Mouse (Mus musculus) MEL (cell line): ENCODE measurements at regions not wholly inside any gene's neighbourhood (a gene's known extent, or its start where the extent isn't known, plus 50 kb on each side); places are given as distances from the start of the nearest gene placed in this dataset.

Experiments used
- DNase-seq: peaks from one replicate; pipeline ENCODE4 v3.0.0; 2011; ENCODE audit warnings: low read depth, low spot score
- H3K27ac ChIP-seq: 2 replicates; pipeline ENCODE4 v1.5.1; 2012; ENCODE audit warnings: low read depth, mild to moderate bottlenecking, control low read depth, low read length, moderate library complexity; ENCODE audit not compliant: control insufficient read depth
- H3K27me3 ChIP-seq, 2 experiments: fragments of 150-350 bp in 1 of 2; sonication (generic) in 1 of 2; 2 replicates each; pipeline ENCODE4 v1.6.1; 2012; ENCODE audit warnings: low read length in 2 of 2, mild to moderate bottlenecking in 2 of 2, improper control_type of control experiment in 1 of 2, moderate library complexity in 1 of 2; ENCODE audit not compliant: insufficient read depth in 2 of 2, control insufficient read depth in 1 of 2
- H3K36me3 ChIP-seq, 2 experiments: 2 replicates each; pipeline ENCODE4 v1.6.1; 2012 to 2014; ENCODE audit warnings: low read length in 2 of 2, improper control_type of control experiment in 1 of 2, inconsistent platforms in 1 of 2, mild to moderate bottlenecking in 1 of 2; ENCODE audit not compliant: insufficient read depth in 2 of 2, control insufficient read depth in 1 of 2
- H3K4me1 ChIP-seq, 2 experiments: fragments of 150-350 bp in 1 of 2; sonication (generic) in 1 of 2; 2 replicates each; pipeline ENCODE4 v1.6.1; 2012; ENCODE audit warnings: low read length in 2 of 2, improper control_type of control experiment in 1 of 2, mild to moderate bottlenecking in 1 of 2; ENCODE audit not compliant: insufficient read depth in 2 of 2, control insufficient read depth in 1 of 2
- H3K4me3 ChIP-seq, 2 experiments: fragments of 150-350 bp in 1 of 2; sonication (generic) in 1 of 2; 2 replicates each; pipeline ENCODE4 v1.5.1; 2012; ENCODE audit warnings: low read depth in 2 of 2, low read length in 2 of 2, mild to moderate bottlenecking in 2 of 2, moderate library complexity in 2 of 2, control low read depth in 1 of 2, improper control_type of control experiment in 1 of 2; ENCODE audit not compliant: control insufficient read depth in 1 of 2, insufficient read depth in 1 of 2
- H3K79me2 ChIP-seq: 2 replicates; pipeline ENCODE4 v1.6.1; 2012; ENCODE audit warnings: mild to moderate bottlenecking, low read length, moderate library complexity; ENCODE audit not compliant: control insufficient read depth, poor library complexity, insufficient read depth
- H3K9ac ChIP-seq: 2 replicates; pipeline ENCODE4 v1.6.1; 2012; ENCODE audit warnings: low read depth, mild to moderate bottlenecking, control low read depth, low read length, moderate library complexity; ENCODE audit not compliant: control insufficient read depth, poor library complexity, severe bottlenecking
- H3K9me3 ChIP-seq: fragments of 150-350 bp; sonication (generic); replicated peaks from 2 replicates; pipeline ENCODE4 v1.6.1; 2012; ENCODE audit warnings: mild to moderate bottlenecking, low read length, improper control_type of control experiment, moderate library complexity; ENCODE audit not compliant: insufficient read depth
- BHLHE40 ChIP-seq: IDR thresholded peaks from 2 replicates; pipeline ENCODE4 v1.6.1; 2012; ENCODE audit warnings: low read depth, mild to moderate bottlenecking, inconsistent platforms, low read length, improper control_type of control experiment, borderline replicate concordance
- CHD1 ChIP-seq: IDR thresholded peaks from 2 replicates; pipeline ENCODE4 v1.6.1; 2012; ENCODE audit warnings: low read depth, mild to moderate bottlenecking, inconsistent platforms, low read length, improper control_type of control experiment
- CHD2 ChIP-seq: IDR thresholded peaks from 2 replicates; pipeline ENCODE4 v1.6.1; 2011; ENCODE audit warnings: low read length, improper control_type of control experiment
- CTCF ChIP-seq, 3 experiments: IDR thresholded peaks in 2 of 3; conservative IDR thresholded peaks in 1 of 3; 2 replicates each; pipeline ENCODE4 v1.5.1; 2011 to 2012; ENCODE audit warnings: low read length in 3 of 3, low read depth in 2 of 3, mild to moderate bottlenecking in 2 of 3, improper control_type of control experiment in 1 of 3, inconsistent platforms in 1 of 3, mixed read lengths in 1 of 3, moderate library complexity in 1 of 3; ENCODE audit not compliant: control insufficient read depth in 1 of 3, insufficient read depth in 1 of 3, poor library complexity in 1 of 3, severe bottlenecking in 1 of 3
- ELF1 ChIP-seq: IDR thresholded peaks from 2 replicates; pipeline ENCODE4 v1.6.1; 2014; ENCODE audit warnings: low read depth, mild to moderate bottlenecking, inconsistent platforms, low read length, improper control_type of control experiment, moderate library complexity
- EP300 ChIP-seq, 2 experiments: IDR thresholded peaks; 2 replicates each; pipeline ENCODE4 v1.6.1; 2011; ENCODE audit warnings: improper control_type of control experiment in 2 of 2, low read length in 2 of 2, low read depth in 1 of 2, mild to moderate bottlenecking in 1 of 2
- GATA1 ChIP-seq: IDR thresholded peaks from 2 replicates; pipeline ENCODE4 v1.6.1; 2011; ENCODE audit warnings: low read depth, low read length, improper control_type of control experiment
- HCFC1 ChIP-seq: IDR thresholded peaks from 2 replicates; pipeline ENCODE4 v1.6.1; 2012; ENCODE audit warnings: low read depth, mild to moderate bottlenecking, inconsistent platforms, low read length, improper control_type of control experiment, moderate library complexity
- JUND ChIP-seq: IDR thresholded peaks from 2 replicates; pipeline ENCODE4 v1.6.1; 2011; ENCODE audit warnings: low read depth, mild to moderate bottlenecking, improper control_type of control experiment, low read length
- KAT2A ChIP-seq: conservative IDR thresholded peaks from 2 replicates; pipeline ENCODE4 v1.6.1; 2012; ENCODE audit warnings: low read depth, low read length, improper control_type of control experiment, inconsistent platforms
- MYC ChIP-seq: IDR thresholded peaks from 2 replicates; pipeline ENCODE4 v1.6.1; 2011; ENCODE audit warnings: low read depth, mild to moderate bottlenecking, low read length, improper control_type of control experiment, moderate library complexity
- NELFE ChIP-seq: IDR thresholded peaks from 2 replicates; pipeline ENCODE4 v1.6.1; 2011; ENCODE audit warnings: low read depth, low read length, improper control_type of control experiment
- POLR2A ChIP-seq, 2 experiments: IDR thresholded peaks; 2 replicates each; pipeline ENCODE4 v1.6.1; 2011 to 2012; ENCODE audit warnings: low read length in 2 of 2, mild to moderate bottlenecking in 2 of 2, control low read depth in 1 of 2, improper control_type of control experiment in 1 of 2, low read depth in 1 of 2, moderate library complexity in 1 of 2; ENCODE audit not compliant: control insufficient read depth in 1 of 2, insufficient read depth in 1 of 2, poor library complexity in 1 of 2
- POLR2AphosphoS5 ChIP-seq: IDR thresholded peaks from 2 replicates; pipeline ENCODE4 v1.6.1; 2012; ENCODE audit warnings: low read depth, borderline replicate concordance, mild to moderate bottlenecking, inconsistent platforms, low read length, moderate library complexity, mixed read lengths
- RAD21 ChIP-seq: IDR thresholded peaks from 2 replicates; pipeline ENCODE4 v1.6.1; 2011; ENCODE audit warnings: mild to moderate bottlenecking, low read depth, low read length, improper control_type of control experiment
- RCOR1 ChIP-seq: IDR thresholded peaks from 2 replicates; pipeline ENCODE4 v1.6.1; 2012; ENCODE audit warnings: low read depth, mild to moderate bottlenecking, inconsistent platforms, low read length, improper control_type of control experiment
- SIN3A ChIP-seq: IDR thresholded peaks from 2 replicates; pipeline ENCODE4 v1.6.1; 2012; ENCODE audit warnings: low read length, improper control_type of control experiment, inconsistent platforms
- SMC3 ChIP-seq: IDR thresholded peaks from 2 replicates; pipeline ENCODE4 v1.6.1; 2011; ENCODE audit warnings: low read depth, low read length, improper control_type of control experiment
- TBP ChIP-seq: IDR thresholded peaks from 2 replicates; pipeline ENCODE4 v1.8.0; 2011; ENCODE audit warnings: low read depth, low read length, improper control_type of control experiment
- TCF12 ChIP-seq: IDR thresholded peaks from 2 replicates; pipeline ENCODE4 v1.6.1; 2014; ENCODE audit warnings: low read depth, mild to moderate bottlenecking, inconsistent platforms, low read length, improper control_type of control experiment, moderate library complexity
- UBTF ChIP-seq: IDR thresholded peaks from 2 replicates; pipeline ENCODE4 v1.6.1; 2012; ENCODE audit warnings: low read depth, mild to moderate bottlenecking, inconsistent platforms, low read length, improper control_type of control experiment, moderate library complexity, borderline replicate concordance; ENCODE audit not compliant: insufficient read depth
- USF1 ChIP-seq: IDR thresholded peaks from 2 replicates; pipeline ENCODE4 v1.6.1; 2014; ENCODE audit warnings: low read depth, mild to moderate bottlenecking, inconsistent platforms, low read length, improper control_type of control experiment, moderate library complexity
- USF2 ChIP-seq, 2 experiments: IDR thresholded peaks; 2 replicates each; pipeline ENCODE4 v1.6.1; 2011 to 2012; ENCODE audit warnings: improper control_type of control experiment in 2 of 2, low read length in 2 of 2, borderline replicate concordance in 1 of 2, inconsistent platforms in 1 of 2, low read depth in 1 of 2, mild to moderate bottlenecking in 1 of 2; ENCODE audit not compliant: insufficient read depth in 1 of 2
- ZC3H11A ChIP-seq: IDR thresholded peaks from 2 replicates; pipeline ENCODE4 v1.6.1; 2012; ENCODE audit warnings: low read depth, mild to moderate bottlenecking, inconsistent platforms, low read length, improper control_type of control experiment
- ZMIZ1 ChIP-seq: IDR thresholded peaks from 2 replicates; pipeline ENCODE4 v1.6.1; 2012; ENCODE audit warnings: low read depth, mild to moderate bottlenecking, inconsistent platforms, low read length, improper control_type of control experiment, moderate library complexity
- ZNF384 ChIP-seq: IDR thresholded peaks from 2 replicates; pipeline ENCODE4 v1.6.1; 2012; ENCODE audit warnings: low read depth, mild to moderate bottlenecking, inconsistent platforms, low read length, improper control_type of control experiment

GRCm38 (mm10) chr6:31176368-31176767, 217.5 kb upstream of the Klf14 start (continued):
- TF ChIP-seq BHLHE40 = no peak
- no peak for TF ChIP-seq RCOR1
- TF ChIP-seq TCF12 = no peak
- TF ChIP-seq SMC3 = peak; percentile 76
- TF ChIP-seq CTCF (IDR thresholded peaks at IDR 0.05 in 2 of 3, conservative IDR thresholded peaks at IDR 0.05 in 1 of 3; ENCODE audit: control insufficient read depth in 1 of 3, insufficient read depth in 1 of 3, low read depth in 2 of 3, low read length in 3 of 3, poor library complexity in 1 of 3, severe bottlenecking in 1 of 3) = peak; percentile 47 to 78 (median 67)
- no peak for TF ChIP-seq USF2 (IDR thresholded peaks at IDR 0.05; ENCODE audit: borderline replicate concordance in 1 of 2, insufficient read depth in 1 of 2, low read depth in 1 of 2, low read length in 2 of 2)
- TF ChIP-seq SIN3A = peak; percentile 27; the same call in 1 of the 2 replicates
- no peak for TF ChIP-seq CHD2
- TF ChIP-seq GATA1 = no peak
- TF ChIP-seq, all 39 proteins: peak for 7

- TF ChIP-seq ELF1 = 0 out of 2 replicates have a peak, but pooled peaks have one; percentile 12
- no peak for TF ChIP-seq BHLHE40
- TF ChIP-seq KAT2A = no peak
- Histone ChIP-seq H3K79me2 (no peaks in the 10 kb centered on the region), H3K4me1 (peaks cover 0 to 9% of the 10 kb centered on the region in 2 experiments; a peak in 3 of 4 replicates), H3K9ac (no peak overlapping the region), H3K27me3 (no peaks in the 10 kb centered on the region), H3K9me3 (no peaks in the 10 kb centered on the region), H3K36me3 (peaks cover 0 to 7% of the 10 kb centered on the region in 2 experiments; a peak in 2 of 4 replicates), H3K27ac (0 out of 2 replicates have a peak overlapping the region, but pooled peaks have one; percentile 10), H3K4me3 (no peak overlapping the region)
- peak; percentile 31 for DNase-seq
These were observed 218.0 kb upstream of the Klf14 start for GRCm38 (mm10) chr6:31176831-31177230.

DNA sequence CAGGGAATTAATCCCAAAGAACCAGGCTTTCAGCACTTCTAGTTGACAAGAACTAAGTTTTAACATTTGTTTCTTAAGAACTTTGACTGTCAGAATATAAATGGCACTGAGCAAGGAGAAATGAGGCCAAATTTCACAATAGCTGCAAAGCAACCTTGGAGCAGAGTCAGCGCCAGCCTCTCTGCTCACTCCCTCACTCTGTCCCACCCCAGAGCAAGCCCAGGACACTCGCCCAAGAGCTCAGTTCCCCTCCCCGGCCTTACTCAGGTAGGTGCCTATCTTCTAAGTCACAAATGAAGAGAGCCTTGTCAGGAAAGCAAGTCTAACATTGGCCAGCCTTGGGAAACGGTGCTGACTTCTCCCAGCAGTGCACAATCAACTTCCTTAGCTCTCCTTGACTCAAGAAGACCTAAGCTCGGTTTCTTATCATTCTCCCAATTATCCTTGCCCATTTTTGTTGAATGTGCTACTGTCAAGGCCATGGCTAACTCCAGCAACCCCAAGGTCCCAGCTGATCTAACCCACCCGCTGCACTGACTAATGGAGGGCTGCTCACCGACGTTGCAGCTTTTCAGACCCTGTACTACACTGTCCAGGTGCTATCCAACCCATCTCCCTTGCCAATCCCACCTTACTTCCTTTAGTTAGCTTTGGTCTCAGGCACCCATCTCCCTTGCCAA, 219.5 kb upstream of the Klf14 start:
- Histone ChIP-seq H3K9me3 (no peaks in the 10 kb centered on the region), H3K36me3 (peaks cover 0 to 7% of the 10 kb centered on the region in 2 experiments; a peak in 2 of 4 replicates), H3K9ac (no peak overlapping the region), H3K4me3 (no peak overlapping the region), H3K27ac (no peak overlapping the region), H3K27me3 (no peaks in the 10 kb centered on the region), H3K4me1 (peaks cover 0 to 9% of the 10 kb centered on the region in 2 experiments; a peak in 3 of 4 replicates), H3K79me2 (no peaks in the 10 kb centered on the region)
- TF ChIP-seq ZMIZ1 (no peak), ZNF384 (no peak), CHD2 (no peak), UBTF (no peak), POLR2A (IDR thresholded peaks at IDR 0.05; ENCODE audit: control insufficient read depth in 1 of 2, insufficient read depth in 1 of 2, low read depth in 1 of 2, low read length in 2 of 2, poor library complexity in 1 of 2) (no peak), GATA1 (no peak), CHD1 (no peak), NELFE (no peak), JUND (no peak), RAD21 (no peak), USF2 (IDR thresholded peaks at IDR 0.05; ENCODE audit: borderline replicate concordance in 1 of 2, insufficient read depth in 1 of 2, low read depth in 1 of 2, low read length in 2 of 2) (no peak), RCOR1 (no peak), HCFC1 (no peak), TBP (no peak), MYC (no peak), POLR2AphosphoS5 (no peak), USF1 (no peak), EP300 (IDR thresholded peaks at IDR 0.05; ENCODE audit: low read depth in 1 of 2, low read length in 2 of 2) (no peak), ZC3H11A (no peak)
- no peak for DNase-seq
